ENCODE assay signal across 12 mouse cellular contexts in the genomic region with DNA sequence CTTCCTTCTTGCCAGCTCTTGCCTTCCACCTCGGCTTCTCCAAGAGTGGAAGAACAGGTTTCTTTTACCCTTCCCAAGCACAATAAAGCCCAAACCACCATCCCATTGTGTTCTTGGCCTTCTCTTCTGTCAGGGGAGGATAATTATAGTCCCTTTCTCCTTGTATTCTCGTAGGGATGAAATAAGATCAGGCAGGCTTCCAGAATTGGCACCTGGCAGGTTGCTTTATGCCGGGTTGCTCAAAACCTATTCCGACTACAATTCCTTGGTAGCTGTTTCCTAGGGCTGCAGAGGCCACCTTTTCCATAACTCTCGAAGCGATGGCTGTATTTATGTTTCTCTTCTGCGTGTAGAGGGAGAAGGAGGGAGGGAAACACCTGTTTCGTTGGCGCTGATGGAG. TPM values are rescaled to one million over a fixed set of nuclear protein-coding genes. Genes with fewer than 3 reads are reported as not detected.
DNase-seq lines count a peak whose midpoint lies in the region; ATAC-seq and TF ChIP-seq lines count a peak whose summit lies in the region.
"Had no signal": no experiment of that assay in that cellular context is flagged by ENCODE, and none has a peak within 500 bp of the region (broad histone marks: within the 10 kb centered on the region; RNA-seq: fewer than 3 reads in every experiment).

No protein-coding gene starts in this region.

- no peak overlapping the region for H3K27ac ChIP-seq in cerebellum, adult 2 months (ENCODE audit: insufficient read depth, low read length)
- H3K27ac ChIP-seq in heart, embryonic 14.5 days (replicated peaks in 1 of 2; ENCODE audit: control insufficient read depth in 1 of 2, insufficient read depth in 1 of 2, low read depth in 2 of 2, low read length in 2 of 2): peak overlapping the region; percentile 64 to 70
- peak overlapping the region; percentile 85 for H3K27ac ChIP-seq in thymus, adult 2 months (ENCODE audit: control insufficient read depth, insufficient read depth, low read length)

- no peak for ATAC-seq in cerebellum, adult (ENCODE audit: insufficient number of reproducible peaks, low FRiP score, low TSS enrichment)
- ATAC-seq in heart, embryonic 14.5 days (ENCODE audit: insufficient number of reproducible peaks, insufficient read depth, low FRiP score, low read depth): no peak

- H3K36me3 ChIP-seq in heart, embryonic 14.5 days (ENCODE audit: control insufficient read depth, insufficient read depth, low read length): no peaks in the 10 kb centered on the region
- no peaks in the 10 kb centered on the region for H3K36me3 ChIP-seq in thymus, adult 2 months (ENCODE audit: control insufficient read depth, insufficient read depth, low read length)
- H3K36me3 ChIP-seq: G1E had no signal

- 21% methylated on average over 9 of the region's 9 CpGs for WGBS in cerebellum, adult 2 months
- WGBS in heart, embryonic 14.5 days: 66% methylated on average over 9 of the region's 9 CpGs
- WGBS in thymus, adult 2 months: 89% methylated on average over 9 of the region's 9 CpGs

- H3K9me3 ChIP-seq in heart, embryonic 14.5 days (ENCODE audit: control insufficient read depth, low read length): no peaks in the 10 kb centered on the region
- H3K9me3 ChIP-seq: G1E had no signal

- no peak for TF ChIP-seq CTCF in cerebellum, adult 2 months (IDR thresholded peaks at IDR 0.05; ENCODE audit: borderline replicate concordance, insufficient read depth, low read depth, low read length)
- TF ChIP-seq CTCF in thymus, adult 2 months (IDR thresholded peaks at IDR 0.05; ENCODE audit: borderline replicate concordance, control insufficient read depth, extremely low read depth, insufficient read depth, low read length, poor library complexity): no peak

- H3K4me2 ChIP-seq in heart, embryonic 14.5 days (ENCODE audit: low read length): peak overlapping the region; percentile 28; the same call in 1 of the 2 replicates

- intact Hi-C loops in heart, postnatal 10 days (cut with DNase I): loop anchor here (1.0 to 10.0 kb wide), 2 partner anchors 53 to 455 kb away; no protein-coding TSS in a partner anchor

- peak overlapping the region; percentile 45 for H3K9ac ChIP-seq in heart, embryonic 14.5 days (ENCODE audit: low read length)

- no peak for TF ChIP-seq POLR2A in cerebellum, adult 2 months (IDR thresholded peaks at IDR 0.05; ENCODE audit: borderline replicate concordance, insufficient read depth, low read length)
- no peak for TF ChIP-seq POLR2A in thymus, adult 2 months (IDR thresholded peaks at IDR 0.05; ENCODE audit: control insufficient read depth, extremely low read depth, insufficient read depth, low read length, poor library complexity)

- peaks cover 3% of the 10 kb centered on the region for H3K4me1 ChIP-seq in cerebellum, adult 2 months (ENCODE audit: control insufficient read depth, insufficient read depth, low read length)
- H3K4me1 ChIP-seq in heart, embryonic 14.5 days (ENCODE audit: control insufficient read depth in 2 of 2, insufficient read depth in 2 of 2, low read length in 2 of 2): peaks cover 21 to 27% of the 10 kb centered on the region in 2 experiments
- H3K4me1 ChIP-seq in thymus, adult 2 months (replicated peaks; ENCODE audit: control insufficient read depth, insufficient read depth, low read length): peaks cover 22% of the 10 kb centered on the region

- no peak overlapping the region for H3K4me3 ChIP-seq in cerebellum, adult 2 months (replicated peaks; ENCODE audit: insufficient read depth, low read depth, low read length)
- H3K4me3 ChIP-seq in heart, embryonic 14.5 days (ENCODE audit: control insufficient read depth in 1 of 2, insufficient read depth in 1 of 2, low read depth in 1 of 2, low read length in 2 of 2): no peak overlapping the region
- no peak overlapping the region for H3K4me3 ChIP-seq in thymus, adult 2 months (ENCODE audit: control insufficient read depth, insufficient read depth, low read length)

- no peaks in the 10 kb centered on the region for H3K27me3 ChIP-seq in cerebellum, adult 2 months (ENCODE audit: control insufficient read depth, insufficient read depth, low read length)
- H3K27me3 ChIP-seq in heart, embryonic 14.5 days (ENCODE audit: control insufficient read depth, insufficient read depth, low read length): no peaks in the 10 kb centered on the region
- H3K27me3 ChIP-seq in thymus, adult 2 months (ENCODE audit: control insufficient read depth, insufficient read depth, low read length): no peaks in the 10 kb centered on the region

- peak; percentile 41 to 47 for DNase-seq in cerebellum, adult 2 months
- no peak for DNase-seq in heart, postnatal 10 days
- DNase-seq in thymus, adult 2 months: no peak
- no peak for DNase-seq in thymus, postnatal 0 days (ENCODE audit: low spot score)
- DNase-seq in left cerebral cortex, adult 18-20 months (ENCODE audit: low spot score in 2 of 2): no peak
- no peak for DNase-seq in urinary bladder, postnatal 25 days (ENCODE audit: low spot score)

RNA-seq across cellular contexts. Expression of gene Terf2, which starts 23.1 kb away (rescaled TPM):
- polyA plus RNA-seq in cerebellum, adult 2 months (2012; rRNA removed): 31.7 and 33.3 TPM in 2 replicates
- polyA plus RNA-seq in heart, embryonic 14.5 days (2014; fragmentation: Nextera tagmentation; extraction: Ambion mirVana): 8.3 and 9.8 TPM in 2 replicates
- total RNA-seq in heart, postnatal 10 days (2021): 10 to 100 TPM; 18.0 to 18.1 TPM
- 30.9 and 31.5 TPM in 2 replicates for polyA plus RNA-seq in thymus, adult 2 months (2012; rRNA removed)
- polyA plus RNA-seq in thymus, postnatal 0 days (2015; fragmentation: Nextera tagmentation; extraction: Ambion mirVana): 21.6 and 26.1 TPM in 2 replicates
- total RNA-seq in left cerebral cortex, adult 18-20 months (2021): 10 to 100 TPM; 37.2 to 39.0 TPM

RNA-seq across cellular contexts. Expression of gene Cyb5b, which starts 31.0 kb away (rescaled TPM):
- polyA plus RNA-seq in cerebellum, adult 2 months (2012; rRNA removed): 87.2 and 90.3 TPM in 2 replicates
- 65.6 and 71.9 TPM in 2 replicates for polyA plus RNA-seq in heart, embryonic 14.5 days (2014; fragmentation: Nextera tagmentation; extraction: Ambion mirVana)
- total RNA-seq in heart, postnatal 10 days (2021): 10 to 100 TPM; 47.0 to 48.9 TPM
- polyA plus RNA-seq in thymus, adult 2 months (2012; rRNA removed): 62.1 and 65.6 TPM in 2 replicates
- polyA plus RNA-seq in thymus, postnatal 0 days (2015; fragmentation: Nextera tagmentation; extraction: Ambion mirVana): 60.9 and 65.4 TPM in 2 replicates
- 10 to 100 TPM; 95.1 to 98.8 TPM for total RNA-seq in left cerebral cortex, adult 18-20 months (2021)

RNA-seq across cellular contexts. Expression of gene Tmed6, which starts 54.0 kb away (rescaled TPM):
- polyA plus RNA-seq in cerebellum, adult 2 months (2012; rRNA removed): not detected in 2 replicates
- polyA plus RNA-seq in heart, embryonic 14.5 days (2014; fragmentation: Nextera tagmentation; extraction: Ambion mirVana): not detected in 2 replicates
- not detected for total RNA-seq in heart, postnatal 10 days (2021)
- polyA plus RNA-seq in thymus, adult 2 months (2012; rRNA removed): 0.20 TPM in 2 replicates
- 0.35 and 0.48 TPM in 2 replicates for polyA plus RNA-seq in thymus, postnatal 0 days (2015; fragmentation: Nextera tagmentation; extraction: Ambion mirVana)
- not detected for total RNA-seq in left cerebral cortex, adult 18-20 months (2021)
- total RNA-seq: G1E; left cerebral cortex, adult 8-10 months; midbrain, postnatal 0 days had no signal
- polyA plus RNA-seq: activated CD4-positive, CD25-positive, alpha-beta regulatory T cell, adult 4 months; G1E; midbrain, postnatal 0 days had no signal

Comparison
In these comparisons a context has a peak if more than half of its experiments do, and no peak if none do; other contexts are left out.
1. DNase-seq: peak in cerebellum, adult 2 months (2 of 2); none in heart, postnatal 10 days (0 of 2), thymus, adult 2 months (single experiment), thymus, postnatal 0 days (single experiment), left cerebral cortex, adult 18-20 months (0 of 2) and urinary bladder, postnatal 25 days (single experiment).